Mouse (Mus musculus) gastrocnemius, postnatal 25 days (tissue): Measurements from ENCODE around the gene Zfp804b. TPM values are rescaled to one million over a fixed set of nuclear protein-coding genes. Genes with fewer than 3 reads are reported as not detected.

Experiments used
- total RNA-seq, 2 experiments: library from RNA; stranded (reverse); gene quantifications; 1 replicate in 1 of 2; 2 replicates in 1 of 2; pipeline ENCODE4 v1.2.3; 2021

Zfp804b gene
- total RNA-seq, 2 experiments from 2014 or later: not detected

Other genes with a start within 250 kb of the Zfp804b start
- gene Tex47, start 40.6 kb downstream of the Zfp804b start, total RNA-seq: not detected